Mouse (Mus musculus) stomach, postnatal 0 days (tissue): ENCODE data around the gene Zdhhc24.

Experiments used
- CTCF ChIP-seq: IDR thresholded peaks from 2 replicates; pipeline ENCODE4 v1.5.1; 2016; ENCODE audit warnings: antibody characterized with exemption, low read depth, mild to moderate bottlenecking, moderate library complexity
- EP300 ChIP-seq: optimal IDR thresholded peaks from 2 replicates; pipeline ENCODE3; 2016; ENCODE audit warnings: antibody characterized with exemption

GRCm38 (mm10) chr19:4838526-4839140, 39.8 kb upstream of the Zdhhc24 start:
- no peak for TF ChIP-seq EP300
- no peak for TF ChIP-seq CTCF
